Mouse (Mus musculus): Measurements from ENCODE around the gene Cerkl.

Gene Cerkl

DNA sequence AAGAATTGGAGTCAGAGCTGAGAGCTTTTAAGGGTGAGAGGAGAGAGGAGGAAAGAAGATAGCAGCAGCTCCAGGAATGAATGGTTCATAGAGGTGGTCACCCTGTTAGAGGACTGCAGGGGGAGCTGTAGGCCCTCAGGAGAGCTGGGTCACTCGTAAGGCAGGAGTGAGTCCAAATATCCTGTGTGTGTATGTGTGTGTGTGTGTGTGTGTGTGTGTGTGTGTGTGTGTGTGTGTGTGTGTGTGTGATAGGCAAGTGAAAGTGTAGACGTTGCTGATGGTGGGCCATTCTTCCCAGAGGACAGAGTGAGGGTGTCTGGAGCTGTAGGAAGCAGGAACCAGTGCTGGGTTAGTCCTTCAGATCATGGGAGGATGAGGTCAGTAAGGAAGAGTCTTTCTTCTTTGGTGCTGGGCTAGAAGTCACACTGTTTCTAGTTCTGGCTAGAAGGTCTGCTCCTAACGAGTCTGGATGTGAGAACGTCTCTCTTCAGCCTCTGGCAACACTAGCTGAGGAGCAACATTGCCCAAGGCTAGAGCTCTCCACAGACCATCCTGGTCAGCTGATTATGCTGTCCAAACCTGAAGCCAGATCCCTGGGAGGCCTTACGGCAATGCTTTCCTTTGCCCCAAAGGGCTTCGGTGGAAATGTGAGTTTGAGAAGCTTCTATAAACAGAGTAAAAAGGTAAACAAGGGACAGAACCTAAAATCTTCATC is 83.9 kb downstream of the Cerkl start:
- DNase-seq (ENCODE audit: low read depth, low spot score), result peak; percentile 76

DNA sequence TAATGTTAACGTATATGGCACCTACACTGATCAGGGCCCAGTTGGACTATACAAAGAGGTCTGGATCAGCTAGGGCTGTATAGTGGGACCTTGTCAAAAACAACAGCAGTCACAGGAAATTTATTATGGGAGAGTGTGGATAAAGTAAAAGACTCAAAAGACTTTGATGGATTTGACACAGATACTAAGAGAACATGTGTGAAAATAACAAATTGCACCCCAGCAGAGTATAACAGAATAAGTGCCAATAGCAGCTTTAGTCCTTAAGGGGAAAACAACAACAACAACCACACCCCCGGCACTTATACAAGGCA is 84.5 kb downstream of the Cerkl start:
- DNase-seq (ENCODE audit: low read depth, low spot score), result no peak

DNA sequence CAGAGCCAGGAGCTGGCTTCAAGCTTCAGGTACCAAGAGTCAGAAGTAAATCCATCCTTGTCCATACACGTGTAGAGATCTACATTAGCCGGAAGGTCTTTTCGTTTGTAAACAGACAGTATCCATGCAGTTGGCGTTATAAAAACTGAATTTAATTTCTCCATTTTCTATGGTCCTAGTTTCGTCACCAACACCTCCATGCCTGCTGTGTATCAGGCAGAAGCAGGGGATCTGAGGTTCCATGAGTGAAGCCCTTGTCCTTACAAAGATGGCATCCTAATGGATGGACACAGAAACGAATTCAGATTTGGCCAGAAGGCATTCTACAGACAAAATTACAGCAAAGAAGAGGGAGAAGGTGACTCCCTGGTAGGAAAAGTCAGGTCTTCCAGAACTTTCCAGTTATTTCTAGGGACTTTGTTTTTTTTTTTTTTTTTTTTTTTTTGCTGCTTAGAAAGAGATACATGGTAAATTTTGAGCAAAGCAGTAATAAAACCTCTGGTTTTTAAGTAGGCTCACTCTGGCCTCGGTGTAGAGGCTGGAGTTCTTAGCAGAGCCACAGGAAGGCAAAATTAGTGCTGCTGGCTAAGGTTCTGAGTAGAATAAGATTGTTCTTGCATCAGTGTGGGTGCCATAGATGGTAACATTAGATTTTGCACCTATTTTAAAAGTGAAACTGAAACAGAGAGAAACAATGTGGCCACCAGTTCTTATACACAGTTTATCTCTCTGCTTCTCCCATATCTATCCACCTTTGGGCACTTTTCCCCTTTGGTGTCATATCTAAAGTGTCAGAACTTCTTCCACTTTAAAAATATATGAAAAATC is 85.0 kb downstream of the Cerkl start:
- DNase-seq (ENCODE audit: low read depth, low spot score), result peak; percentile 35

DNA sequence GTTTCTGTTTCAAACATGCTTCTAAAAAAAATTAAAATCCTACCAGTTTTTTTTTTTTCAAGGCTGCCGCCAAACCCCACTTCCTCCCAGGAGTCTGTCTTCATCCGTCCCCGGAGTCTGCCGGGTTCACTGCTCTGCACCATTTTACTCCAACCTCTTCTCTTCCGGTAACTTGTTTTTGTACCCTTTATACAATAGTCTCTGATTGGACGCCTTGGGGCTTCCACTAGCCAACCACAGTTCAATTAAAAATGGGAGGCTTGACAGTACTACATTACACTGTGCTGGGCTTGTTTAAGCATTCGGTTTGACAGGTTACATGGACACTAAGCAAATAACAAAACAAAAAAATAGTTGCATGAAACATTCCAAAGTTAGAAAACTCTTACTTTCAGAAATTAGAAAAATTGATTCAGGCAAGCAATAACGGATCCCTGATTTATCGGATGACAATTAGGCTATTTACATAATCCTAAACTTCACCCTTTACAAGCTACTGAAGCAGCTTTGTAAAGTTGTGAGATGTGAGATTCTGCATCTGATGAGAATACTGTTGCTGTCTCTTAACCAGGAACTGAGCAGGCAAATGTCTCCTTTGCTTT is 85.8 kb downstream of the Cerkl start:
- DNase-seq (ENCODE audit: low read depth, low spot score), result no peak

DNA sequence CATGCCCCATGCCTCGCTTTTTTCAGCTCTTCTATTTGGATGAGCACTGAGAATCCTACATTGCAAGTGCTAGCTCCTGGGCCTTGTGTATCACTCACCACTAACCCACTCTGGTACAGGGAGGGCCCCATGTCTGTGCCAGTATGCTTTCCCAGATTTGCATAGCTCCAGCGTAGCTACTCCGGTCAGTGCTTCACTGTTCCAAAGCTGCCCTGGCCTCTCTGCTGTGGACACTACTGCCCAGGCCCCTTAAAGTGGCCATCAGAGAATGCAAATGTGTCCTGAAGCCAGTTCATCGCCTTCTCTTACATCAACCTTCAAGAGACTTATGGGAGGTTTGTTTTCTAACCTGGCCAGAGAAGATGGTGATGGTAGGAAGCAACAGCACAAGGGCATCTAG is 86.7 kb downstream of the Cerkl start:
- no peak for DNase-seq (ENCODE audit: low read depth, low spot score)

DNA sequence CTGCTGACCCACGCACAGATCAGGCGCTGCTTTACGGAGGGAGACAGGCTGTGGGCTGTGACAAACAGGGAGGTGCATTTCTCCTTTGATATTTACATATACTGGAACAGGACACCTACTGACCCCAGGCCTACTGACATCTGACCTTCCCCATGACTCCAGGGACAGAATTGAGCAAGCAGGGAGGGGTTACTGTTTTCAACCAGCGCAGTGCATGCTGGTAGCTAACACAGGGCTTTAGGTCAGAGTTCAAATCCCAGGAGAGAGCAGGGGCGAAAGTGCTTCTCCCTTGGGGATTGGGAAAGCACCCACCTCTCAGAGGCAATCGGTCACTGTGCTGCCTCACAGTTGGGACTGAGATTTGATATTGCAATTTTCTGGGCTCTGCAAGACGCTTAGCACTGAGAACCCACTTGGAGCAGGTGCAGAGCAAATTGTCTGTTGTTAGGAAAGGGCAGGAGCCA is 87.5 kb downstream of the Cerkl start:
- no peak for DNase-seq (ENCODE audit: low read depth, low spot score)

DNA sequence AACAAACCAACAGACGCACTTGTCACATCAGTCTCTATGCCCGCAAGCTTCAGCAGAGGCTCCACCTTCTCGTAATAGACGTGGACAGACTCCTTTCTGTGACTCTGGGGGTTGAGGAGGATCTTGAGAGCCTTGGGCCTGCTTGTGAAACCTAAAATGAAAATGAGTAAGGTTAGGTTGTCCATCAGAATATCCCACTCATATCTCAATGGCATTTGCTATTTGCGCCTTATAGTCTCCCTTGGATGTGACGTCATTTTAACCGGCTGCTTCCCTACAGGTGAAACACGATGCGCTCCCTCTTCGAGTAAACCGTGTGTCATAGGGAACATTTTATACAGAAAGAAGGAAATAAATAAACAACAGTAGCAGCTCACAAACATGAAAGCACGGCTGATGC is 87.9 kb downstream of the Cerkl start:
- DNase-seq (ENCODE audit: low read depth, low spot score), result no peak

DNA sequence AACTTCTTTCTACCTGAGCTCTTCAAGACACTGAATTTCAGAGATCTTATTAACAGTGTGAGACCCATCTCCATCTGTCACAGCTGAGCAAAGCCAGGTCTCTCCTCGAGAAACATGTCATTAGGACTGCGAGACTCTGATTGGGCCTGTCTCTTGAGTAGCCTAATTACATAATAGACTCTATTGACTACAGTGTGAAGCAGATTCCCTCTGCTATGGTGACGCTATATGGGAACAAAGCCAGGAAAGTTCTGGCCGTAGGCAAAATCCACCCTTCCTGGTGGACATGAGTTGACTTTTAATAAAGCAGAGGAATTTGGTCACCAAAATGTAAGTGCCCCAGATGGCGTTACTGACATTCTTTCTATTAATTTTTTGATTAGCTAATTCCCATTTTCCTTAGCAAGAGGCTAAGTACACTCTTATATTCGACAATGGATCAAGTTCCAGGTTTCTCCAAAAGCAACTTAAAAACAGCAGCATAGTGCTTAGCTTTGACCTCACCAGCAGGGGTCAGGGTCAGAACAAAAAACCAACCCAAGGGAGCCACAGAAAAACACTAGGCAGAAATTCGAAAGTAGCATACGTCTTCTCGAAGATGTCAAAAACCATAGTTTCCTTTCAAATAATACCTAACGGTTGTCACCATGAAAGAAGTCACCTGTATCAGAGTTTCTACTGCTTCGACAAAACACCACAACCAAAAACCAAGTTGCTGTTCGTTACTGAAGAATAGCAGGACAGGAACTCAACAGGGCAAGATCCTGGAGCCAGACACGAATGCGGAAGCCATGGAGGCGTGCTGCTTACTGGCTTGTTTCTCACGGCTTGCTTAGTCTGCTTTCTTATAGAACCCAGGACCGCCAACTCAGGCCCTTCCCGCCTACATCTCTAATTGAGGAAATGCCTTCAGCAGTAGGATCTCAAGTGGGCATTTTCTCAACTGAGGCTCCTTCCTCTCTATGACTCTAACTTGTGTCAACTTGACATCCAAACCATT is 88.8 kb downstream of the Cerkl start:
- peak; percentile 28 for DNase-seq (ENCODE audit: low read depth, low spot score)

DNA sequence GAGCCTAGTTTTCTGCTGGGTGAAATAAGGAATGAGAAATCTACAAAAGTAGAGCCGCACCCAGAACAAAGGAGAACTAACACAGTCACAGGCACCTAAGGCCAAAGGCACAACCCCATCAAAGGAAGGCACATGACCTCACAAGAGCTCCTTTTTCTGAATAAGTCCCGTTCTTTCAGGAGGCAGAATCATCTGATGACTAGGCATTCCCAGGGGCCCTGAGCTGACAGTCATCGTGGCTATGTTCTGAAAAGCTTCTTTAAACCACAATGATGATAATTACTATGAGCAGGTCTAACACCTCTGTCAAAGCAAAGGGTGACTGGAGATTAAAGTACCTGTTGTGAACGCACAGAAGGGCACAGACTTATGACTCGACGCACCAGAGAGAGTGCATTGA is 92.7 kb downstream of the Cerkl start:
- DNase-seq (ENCODE audit: low read depth, low spot score), result no peak

DNA sequence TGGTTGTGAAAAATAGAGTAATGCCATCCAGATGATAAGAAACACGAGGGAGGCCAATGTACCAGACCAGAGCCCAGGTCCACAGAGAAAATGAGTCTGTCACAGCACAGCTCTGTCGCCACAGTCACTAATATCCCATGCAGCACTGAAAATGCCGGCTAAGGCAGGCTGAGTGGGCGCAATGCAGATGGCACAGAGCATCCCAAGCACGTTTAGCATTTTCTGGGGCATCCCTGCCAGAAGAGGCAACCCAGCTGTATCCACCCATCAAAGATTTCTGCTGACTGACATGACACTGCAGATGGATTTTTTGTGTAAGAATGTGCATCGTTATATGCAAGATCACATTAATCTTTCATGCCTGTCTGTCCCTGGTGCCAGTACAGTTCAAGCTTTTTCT is 94.6 kb downstream of the Cerkl start:
- no peak for DNase-seq (ENCODE audit: low read depth, low spot score)

DNA sequence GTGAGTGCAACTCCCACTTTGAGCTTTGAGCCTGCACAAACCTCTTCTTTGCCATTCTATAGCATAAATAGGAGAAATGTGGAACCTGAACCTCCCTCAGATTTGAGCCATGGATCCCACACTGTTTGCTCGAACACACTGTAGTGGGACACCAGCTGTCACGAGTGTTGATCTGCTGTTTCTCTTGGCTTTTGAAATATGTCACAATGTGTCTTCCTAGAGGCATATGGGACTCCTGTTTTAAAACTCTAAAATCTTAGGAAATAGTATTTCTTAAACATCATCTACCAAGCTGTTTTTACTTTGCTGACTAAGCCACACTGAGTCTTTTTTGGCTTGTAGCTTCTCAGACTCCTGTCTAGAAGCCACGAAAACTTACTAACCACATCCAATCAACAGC is 98.8 kb downstream of the Cerkl start:
- DNase-seq (ENCODE audit: low read depth, low spot score), result no peak

DNA sequence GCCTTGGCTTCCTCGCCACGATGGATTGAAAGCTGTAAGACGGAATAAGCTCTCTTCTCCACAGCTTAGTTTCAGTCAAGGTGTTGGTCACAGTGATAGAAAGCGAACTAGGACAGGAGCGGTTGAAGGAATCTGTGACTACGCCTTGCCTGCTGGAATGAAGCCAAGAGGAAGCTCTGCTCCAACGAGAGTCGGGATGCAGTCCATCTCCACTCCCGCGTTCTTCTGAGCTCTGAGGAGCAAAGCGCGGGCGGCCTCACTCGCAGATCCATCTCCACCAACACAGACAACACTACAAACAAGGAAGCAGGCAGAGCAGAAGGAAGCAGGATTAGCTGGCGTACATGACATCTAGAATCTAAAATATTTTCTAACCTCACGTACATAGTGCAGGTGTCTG is 101.8 kb downstream of the Cerkl start:
- no peak for DNase-seq (ENCODE audit: low read depth, low spot score)

DNA sequence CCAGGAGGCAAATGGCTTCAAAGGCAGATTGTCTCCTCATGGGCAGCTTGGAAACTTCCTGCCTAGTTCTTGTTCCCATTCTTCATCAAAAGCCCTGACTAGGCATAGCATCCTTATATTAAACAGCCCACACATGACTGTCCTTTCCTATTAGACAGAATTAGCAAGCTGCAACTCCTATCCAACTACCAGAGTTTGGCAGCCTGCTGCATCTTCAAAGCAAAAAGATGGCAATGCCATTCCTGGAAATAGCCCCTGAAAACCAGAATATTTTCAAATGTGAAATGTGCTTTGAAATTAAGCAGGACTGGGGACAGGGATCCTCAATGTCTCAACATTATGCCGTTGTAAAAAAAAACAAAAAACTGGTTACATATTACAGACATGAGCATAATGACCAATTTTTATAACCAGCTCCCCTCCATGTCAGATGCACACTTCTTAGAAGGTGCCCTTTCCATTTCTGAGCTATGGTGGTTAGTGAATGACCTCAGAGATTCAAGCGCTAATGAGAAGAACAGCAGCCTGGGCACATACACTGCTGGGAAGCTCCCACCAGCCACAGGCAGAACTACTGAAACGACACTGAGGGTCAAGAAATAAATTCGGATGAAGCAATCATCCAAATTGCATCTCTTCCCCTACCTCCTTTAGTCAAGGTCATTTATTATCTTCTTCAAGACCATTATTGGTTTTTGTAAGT is 104.3 kb downstream of the Cerkl start:
- no peak for DNase-seq (ENCODE audit: low read depth, low spot score)

DNA sequence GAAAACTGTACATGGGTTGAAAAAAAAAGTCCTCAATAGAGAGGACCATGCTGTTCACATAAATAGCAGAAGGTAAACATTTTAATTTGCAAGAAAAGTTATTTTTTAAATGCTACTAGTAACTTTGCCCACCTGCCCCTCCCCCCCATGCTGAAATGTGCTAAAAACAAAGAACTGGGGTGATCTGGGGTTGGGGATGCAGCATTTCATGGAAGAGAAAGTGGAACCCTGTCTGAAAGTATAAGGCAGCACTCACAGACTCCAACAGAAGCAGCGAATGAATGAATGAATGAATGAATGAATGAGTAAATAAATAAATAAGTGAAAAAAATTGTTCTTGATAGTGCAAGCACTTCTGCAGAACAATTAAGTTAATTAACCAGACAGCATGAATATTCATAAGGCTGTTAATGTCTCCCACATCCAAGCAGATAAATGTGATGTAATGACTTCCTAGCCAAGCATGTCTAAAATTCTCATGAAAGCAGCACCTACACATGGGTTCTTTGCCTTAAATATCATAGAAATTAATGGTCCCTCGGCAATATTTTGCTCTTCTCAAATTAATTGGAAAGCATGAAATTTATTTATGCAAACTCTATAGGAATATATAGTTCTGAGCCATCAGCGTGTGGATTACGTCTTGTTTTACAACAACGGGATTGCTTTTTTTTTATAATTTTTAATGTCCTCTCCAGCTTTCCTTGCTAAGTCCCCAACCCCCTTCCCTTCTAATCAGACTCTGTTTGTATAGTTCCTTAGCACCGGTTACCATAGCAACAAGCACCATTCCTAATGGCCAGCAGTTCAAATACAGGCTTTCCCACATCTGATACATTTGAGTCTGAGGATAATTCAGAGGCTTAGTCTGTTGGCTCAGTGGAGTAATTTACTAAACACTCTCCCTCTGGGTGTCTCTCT is 105.1 kb downstream of the Cerkl start:
- no peak for DNase-seq (ENCODE audit: low read depth, low spot score)

DNA sequence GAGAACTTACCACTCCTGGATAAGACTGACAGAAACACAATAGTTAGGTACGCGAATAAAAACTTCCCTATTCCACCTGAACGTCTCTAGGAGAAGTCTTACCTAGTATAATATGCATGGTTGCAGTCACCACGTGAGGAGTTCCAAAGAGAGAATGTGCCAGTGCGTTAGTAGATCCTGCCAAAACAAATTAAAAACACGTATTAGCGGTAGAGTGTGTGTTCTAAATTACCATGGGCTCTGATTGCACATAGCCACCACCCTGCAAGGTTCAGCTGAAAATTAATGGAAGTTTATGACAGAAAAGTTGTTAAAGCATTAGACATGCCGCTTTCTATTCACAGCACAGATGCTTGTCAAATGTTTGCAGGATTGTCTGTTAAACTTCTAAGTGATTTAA is 113.5 kb downstream of the Cerkl start:
- no peak for DNase-seq (ENCODE audit: low read depth, low spot score)

DNA sequence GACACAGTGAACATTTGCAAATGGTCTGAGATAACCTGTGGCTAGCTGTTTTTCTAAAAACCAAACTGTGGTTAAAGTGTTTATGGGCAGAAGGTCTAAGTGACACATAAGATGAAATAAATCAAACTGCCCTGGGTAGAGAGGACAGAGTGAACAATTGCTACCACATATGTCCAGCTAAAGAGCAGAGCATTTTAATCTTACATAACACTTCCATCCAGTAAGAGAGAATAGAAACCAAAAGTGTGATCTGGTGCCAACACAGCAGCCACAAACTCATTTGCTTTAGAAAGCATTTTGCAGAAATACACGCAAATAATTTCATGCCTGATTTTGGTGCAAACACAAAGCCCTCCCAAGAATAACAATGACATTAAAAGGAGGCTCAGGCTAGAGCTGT is 117.6 kb downstream of the Cerkl start:
- no peak for DNase-seq (ENCODE audit: low read depth, low spot score)

DNA sequence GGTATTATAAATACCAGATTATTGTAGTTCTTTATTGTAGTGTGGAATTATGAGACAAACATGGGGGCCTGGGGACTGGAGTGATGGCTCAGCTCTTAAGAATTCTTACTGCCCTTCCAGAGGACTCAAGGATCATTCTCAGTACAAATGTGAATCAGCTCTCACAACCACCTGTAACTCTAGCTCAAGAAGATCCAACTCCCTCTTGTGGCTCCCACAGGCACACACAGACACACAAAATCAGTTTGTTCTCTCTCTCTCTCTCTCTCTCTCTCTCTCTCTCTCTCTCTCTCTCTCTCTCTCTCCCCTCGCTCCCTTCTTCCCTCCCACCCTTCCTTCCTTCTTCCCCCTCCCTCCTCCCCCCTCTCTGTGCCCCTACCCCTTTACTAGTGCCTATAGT is 120.4 kb downstream of the Cerkl start:
- DNase-seq (ENCODE audit: low read depth, low spot score), result peak; percentile 6

DNA sequence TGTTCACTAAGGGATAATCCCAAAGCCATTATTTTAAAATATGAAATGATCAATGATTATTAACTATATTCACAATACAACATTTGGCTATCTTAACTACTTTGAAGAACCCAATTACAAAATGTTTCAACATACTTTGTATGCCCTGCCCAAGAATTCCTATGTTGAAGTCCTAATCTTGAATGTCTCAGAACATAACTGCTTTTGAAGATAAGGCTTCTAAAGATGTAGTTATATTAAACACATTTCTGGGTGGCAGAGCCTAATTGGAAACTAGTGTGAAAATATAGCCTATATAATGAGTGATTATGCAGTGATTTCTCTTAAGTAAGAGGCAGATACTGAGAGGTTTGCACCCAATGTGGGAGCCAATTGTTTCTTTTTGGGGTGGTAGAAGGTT is 121.9 kb downstream of the Cerkl start:
- DNase-seq (ENCODE audit: low read depth, low spot score), result no peak

DNA sequence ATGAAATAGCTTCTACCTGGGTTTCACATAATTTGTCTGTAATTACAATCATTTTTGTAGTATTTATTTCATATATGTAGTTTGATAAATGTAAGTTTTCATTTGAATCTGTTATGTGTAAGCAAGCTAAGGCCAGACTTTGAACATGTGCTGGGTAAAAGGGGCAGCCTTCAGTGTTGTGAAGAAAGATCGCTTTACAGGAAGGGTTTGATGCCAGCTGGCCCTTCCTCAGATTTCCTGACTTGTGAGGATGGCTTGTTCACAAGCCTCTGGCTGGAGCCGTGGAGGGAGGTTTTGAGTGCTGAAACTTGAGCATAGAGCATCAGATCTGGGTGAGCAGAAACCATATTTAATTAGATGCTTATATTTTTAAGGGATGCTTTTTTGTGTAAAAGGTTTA is 128.5 kb downstream of the Cerkl start:
- DNase-seq (ENCODE audit: low read depth, low spot score), result no peak
